Mouse (Mus musculus): ENCODE results near the gene Trp53i11.

The Trp53i11 gene

GRCm38 (mm10) chr2:93187323-93187996 lies at the start of gene Trp53i11:
Gene Trp53i11, plus strand, starts transcription at chr2:93187548.
- DNase-seq, result peak; percentile 92

GRCm38 (mm10) chr2:93139476-93139875 lies 47.9 kb upstream of the Trp53i11 start:
- no peak for DNase-seq

- no peak for DNase-seq
Measured at GRCm38 (mm10) chr2:93141329-93141728, 46.0 kb upstream of the Trp53i11 start.

- DNase-seq, result peak; percentile 54
Measured at GRCm38 (mm10) chr2:93142616-93143015, 44.7 kb upstream of the Trp53i11 start.

- no peak for DNase-seq
Measured at GRCm38 (mm10) chr2:93144126-93144525, 43.2 kb upstream of the Trp53i11 start.

- no peak for DNase-seq
Measured at GRCm38 (mm10) chr2:93150009-93150408, 37.3 kb upstream of the Trp53i11 start.

- DNase-seq, result no peak
Measured at GRCm38 (mm10) chr2:93150673-93151450, 36.5 kb upstream of the Trp53i11 start.

- DNase-seq, result no peak
Measured at GRCm38 (mm10) chr2:93152191-93152601, 35.2 kb upstream of the Trp53i11 start.

- no peak for DNase-seq
Measured at GRCm38 (mm10) chr2:93152883-93153491, 34.4 kb upstream of the Trp53i11 start.

- DNase-seq, result no peak
Measured at GRCm38 (mm10) chr2:93153833-93154232, 33.5 kb upstream of the Trp53i11 start.

- DNase-seq, result no peak
Measured at GRCm38 (mm10) chr2:93154486-93155032, 32.8 kb upstream of the Trp53i11 start.

- DNase-seq, result no peak
Measured at GRCm38 (mm10) chr2:93160467-93161035, 26.8 kb upstream of the Trp53i11 start.

GRCm38 (mm10) chr2:93161914-93162664 lies 25.3 kb upstream of the Trp53i11 start:
- DNase-seq, result no peak

- DNase-seq, result peak; percentile 34
Measured at GRCm38 (mm10) chr2:93162791-93163190, 24.6 kb upstream of the Trp53i11 start.

- peak; percentile 66 for DNase-seq
Measured at GRCm38 (mm10) chr2:93163317-93163716, 24.0 kb upstream of the Trp53i11 start.

GRCm38 (mm10) chr2:93163750-93164335 lies 23.5 kb upstream of the Trp53i11 start:
- no peak for DNase-seq

GRCm38 (mm10) chr2:93166295-93166694 lies 21.1 kb upstream of the Trp53i11 start:
- no peak for DNase-seq

GRCm38 (mm10) chr2:93166734-93167406 lies 20.5 kb upstream of the Trp53i11 start:
- no peak for DNase-seq

GRCm38 (mm10) chr2:93170156-93170844 lies 17.0 kb upstream of the Trp53i11 start:
- no peak for DNase-seq

- peak; percentile 36 for DNase-seq
Measured at GRCm38 (mm10) chr2:93170845-93171200, 16.5 kb upstream of the Trp53i11 start.

GRCm38 (mm10) chr2:93171929-93172328 lies 15.4 kb upstream of the Trp53i11 start:
- no peak for DNase-seq

Data from kidney, postnatal 10 days (tissue).